Mouse (Mus musculus) lung, postnatal 0 days (tissue): ENCODE data around the gene Glp2r.

Experiments
- CTCF ChIP-seq: IDR thresholded peaks from 2 replicates; pipeline ENCODE4 v1.5.1; 2016; ENCODE audit warnings: antibody characterized with exemption, mild to moderate bottlenecking
- EP300 ChIP-seq: IDR thresholded peaks from 2 replicates; pipeline ENCODE4 v1.6.1; 2016; ENCODE audit warnings: antibody characterized with exemption, mild to moderate bottlenecking, control low read depth

- TF ChIP-seq CTCF (no peak), EP300 (no peak)
Observed at GRCm38 (mm10) chr11:67648651-67649407, 122.1 kb downstream of the Glp2r start.
